Mouse (Mus musculus) natural killer cell, adult 2 months (primary cell): ENCODE measurements around the gene Lifr.

ENCODE experiments used
- DNase-seq, 2 experiments: peaks; one replicate each; pipeline ENCODE4 v3.0.0; 2022; ENCODE audit warnings: low spot score in 2 of 2

Gene Lifr

GRCm38 (mm10) chr15:7128627-7129126, 38.3 kb downstream of the Lifr start:
- no peak for DNase-seq

DNA sequence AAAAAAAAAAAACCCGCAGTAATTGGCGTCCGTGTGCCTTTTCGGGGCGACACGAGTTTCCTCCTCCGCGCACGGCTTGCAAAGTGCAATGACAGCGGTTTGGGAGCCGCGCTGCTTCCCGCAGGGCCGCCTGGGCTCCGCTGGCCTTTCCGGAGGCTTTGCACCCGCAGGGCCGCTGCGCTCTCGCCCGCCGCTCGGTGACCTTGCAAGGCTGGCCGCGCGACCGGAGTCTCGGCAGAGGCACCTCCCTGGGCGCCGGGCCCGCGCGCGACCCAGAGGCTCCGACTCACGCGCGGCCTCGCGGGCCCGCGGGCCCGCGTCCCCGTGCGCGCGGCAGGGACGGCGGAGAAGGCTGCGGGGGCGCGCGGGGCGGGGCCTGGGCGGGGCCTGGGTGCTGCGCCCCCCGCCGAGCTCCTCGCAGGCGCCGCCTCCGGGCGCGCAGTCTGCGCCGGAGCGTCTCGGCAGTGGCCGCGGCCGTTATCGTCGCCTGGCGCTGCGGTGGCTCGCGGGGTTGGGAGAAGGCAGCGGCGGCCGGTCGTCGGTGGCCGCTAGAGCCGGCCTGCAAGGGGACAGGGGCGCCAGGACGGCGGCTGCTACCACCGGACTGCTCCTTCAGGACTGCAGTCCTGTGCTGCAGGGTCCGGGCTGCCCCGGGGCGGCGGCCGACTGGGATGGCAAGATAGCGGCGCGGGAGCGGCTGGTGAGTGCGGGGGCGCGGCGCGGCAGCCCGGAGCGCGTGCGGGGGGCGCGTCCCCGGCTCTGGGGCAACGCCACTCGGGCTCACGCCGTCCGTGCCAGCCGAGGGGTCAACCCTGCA, 38.9 kb downstream of the Lifr start:
- DNase-seq = no peak

DNA sequence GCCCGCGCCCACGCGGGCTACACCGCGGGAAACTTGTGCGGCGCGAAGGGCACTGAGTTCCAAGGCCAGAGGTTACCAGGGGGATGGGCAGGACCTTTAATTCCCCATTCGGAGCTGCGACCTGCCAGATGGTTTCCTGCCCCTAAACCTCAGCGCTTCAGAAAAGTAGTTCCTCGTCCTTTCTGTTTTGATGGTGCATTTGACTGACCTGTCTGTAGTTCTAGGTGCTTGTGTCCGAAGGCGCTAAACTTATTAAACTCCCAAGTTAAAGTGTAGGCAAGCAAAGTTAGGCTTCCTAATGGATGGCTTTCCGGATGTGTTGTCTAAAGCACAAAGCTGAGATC, 39.5 kb downstream of the Lifr start:
- no peak for DNase-seq

GRCm38 (mm10) chr15:7130691-7131225, 40.3 kb downstream of the Lifr start:
- DNase-seq = no peak

- DNase-seq = peak in 1 of 2 experiments; percentile 32
Measured at GRCm38 (mm10) chr15:7132741-7133140, 42.3 kb downstream of the Lifr start.

DNA sequence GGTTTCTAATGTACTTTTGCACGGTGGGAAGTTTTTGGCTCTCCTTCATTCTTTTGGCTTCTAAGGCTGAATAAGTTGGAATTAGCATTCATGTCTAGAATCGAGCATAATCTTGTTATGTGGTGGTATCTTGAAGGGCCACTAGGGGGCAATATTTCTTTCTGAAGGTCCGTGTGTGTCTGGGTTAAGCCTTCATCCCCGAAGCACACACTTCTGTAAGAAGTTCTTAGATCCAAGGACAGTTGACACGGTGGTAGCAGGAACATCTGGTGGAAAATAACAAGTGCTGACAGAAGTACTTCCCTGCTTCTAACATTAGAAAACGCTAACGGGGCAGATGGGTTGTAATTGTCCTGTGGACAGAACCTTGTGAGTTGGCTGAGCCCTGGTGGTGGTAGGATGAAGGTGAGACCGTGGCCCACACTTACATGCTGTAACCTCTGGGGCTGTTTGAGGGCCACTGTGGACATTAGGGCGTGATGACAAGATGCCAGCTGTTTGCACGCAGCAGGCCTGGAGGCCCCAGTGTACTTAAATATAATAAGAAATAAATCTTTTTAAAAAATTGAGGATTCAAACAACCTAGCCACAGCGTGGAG, 44.1 kb downstream of the Lifr start:
- DNase-seq = no peak

DNA sequence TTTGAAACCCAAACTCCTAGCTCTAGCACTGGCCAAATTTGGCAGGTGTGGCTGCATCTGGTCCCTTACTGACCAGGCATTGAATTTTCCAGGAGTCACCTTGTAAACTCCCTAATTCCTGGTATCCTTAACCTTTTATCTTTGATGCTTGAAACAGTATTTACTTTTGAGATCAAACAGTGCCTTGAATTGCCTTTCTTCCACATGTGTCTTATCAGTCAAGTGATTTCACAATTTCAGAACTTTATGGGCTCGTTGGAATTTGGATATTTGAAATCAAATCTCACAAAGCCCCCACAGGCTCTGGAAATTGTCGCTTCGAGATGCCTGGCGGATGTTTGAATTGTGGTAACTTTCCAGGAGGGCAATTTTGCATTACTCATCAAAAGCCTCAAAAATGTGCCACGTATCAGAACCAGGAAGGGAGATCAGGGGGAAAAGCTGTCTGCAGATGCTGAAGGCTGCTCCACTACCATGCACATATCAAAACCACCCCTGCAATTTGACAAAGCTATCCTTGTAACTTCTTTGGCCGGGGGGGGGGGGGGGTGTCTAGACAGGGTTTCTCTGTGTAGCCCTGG, 45.7 kb downstream of the Lifr start:
- DNase-seq = no peak

GRCm38 (mm10) chr15:7136912-7137311, 46.5 kb downstream of the Lifr start:
- DNase-seq = no peak

GRCm38 (mm10) chr15:7137607-7138006, 47.2 kb downstream of the Lifr start:
- DNase-seq = no peak

DNA sequence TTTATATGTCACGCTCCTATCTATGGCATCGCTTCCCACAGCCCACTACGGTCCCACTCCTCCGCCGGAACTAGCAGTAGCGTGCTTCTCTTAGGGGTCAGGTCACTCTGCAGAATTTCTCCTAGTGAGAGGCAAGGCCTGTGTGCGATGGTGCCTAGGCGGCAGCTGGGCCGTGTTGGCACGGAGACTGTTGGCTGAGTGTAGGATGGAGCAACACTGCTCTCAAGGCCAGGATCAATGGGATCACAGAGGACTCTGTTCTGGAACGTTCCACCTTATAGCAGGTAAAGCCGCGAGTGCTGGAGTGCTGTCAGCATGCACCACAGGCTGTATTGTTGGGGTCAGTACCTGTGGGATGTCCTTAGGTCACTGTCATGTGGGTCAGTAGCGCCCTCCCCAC, 48.1 kb downstream of the Lifr start:
- no peak for DNase-seq

GRCm38 (mm10) chr15:7140322-7140721, 49.9 kb downstream of the Lifr start:
- DNase-seq = no peak

DNA sequence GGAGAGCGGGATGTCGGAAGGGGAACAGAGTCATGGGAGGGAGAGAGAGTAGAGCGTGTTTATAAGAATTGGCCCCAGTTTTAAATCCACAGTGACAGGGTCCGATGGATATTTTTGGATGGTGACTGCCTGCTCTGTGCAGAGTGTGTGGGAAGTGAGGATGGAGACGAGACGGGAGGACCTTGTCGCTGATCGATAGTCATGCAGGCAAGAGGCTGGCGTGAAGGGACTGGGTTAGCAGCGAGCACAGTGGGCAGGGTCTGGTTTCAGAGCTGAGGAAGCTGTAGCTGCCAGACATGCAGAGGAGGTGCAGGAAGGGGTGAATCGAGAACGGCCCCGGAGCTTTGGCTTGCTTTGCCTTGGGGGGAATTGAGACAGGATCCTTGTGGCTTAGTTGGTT, 50.8 kb downstream of the Lifr start:
- DNase-seq = no peak

GRCm38 (mm10) chr15:7143689-7144170, 53.3 kb downstream of the Lifr start:
- DNase-seq = no peak

DNA sequence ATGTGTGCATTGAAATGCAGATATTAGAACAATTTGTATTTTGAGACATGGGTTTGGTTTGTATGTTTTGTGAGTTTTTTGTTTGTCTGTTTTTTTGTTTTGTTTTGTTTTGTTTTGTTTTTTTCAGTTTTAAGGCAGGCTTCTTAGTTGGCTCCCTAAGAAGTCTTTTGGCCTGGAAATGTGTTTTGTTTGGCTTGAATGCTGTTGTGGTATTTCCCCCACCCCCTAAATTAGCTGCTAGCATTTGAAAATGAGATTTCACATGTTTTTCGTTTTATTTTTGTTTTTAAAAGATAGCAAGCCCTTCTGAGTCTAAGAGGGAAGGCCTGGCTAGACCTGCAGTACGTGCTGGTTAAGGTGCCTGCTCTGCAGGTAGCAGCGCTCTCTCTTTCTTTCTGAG, 54.1 kb downstream of the Lifr start:
- no peak for DNase-seq

GRCm38 (mm10) chr15:7144942-7145341, 54.5 kb downstream of the Lifr start:
- DNase-seq = no peak

DNA sequence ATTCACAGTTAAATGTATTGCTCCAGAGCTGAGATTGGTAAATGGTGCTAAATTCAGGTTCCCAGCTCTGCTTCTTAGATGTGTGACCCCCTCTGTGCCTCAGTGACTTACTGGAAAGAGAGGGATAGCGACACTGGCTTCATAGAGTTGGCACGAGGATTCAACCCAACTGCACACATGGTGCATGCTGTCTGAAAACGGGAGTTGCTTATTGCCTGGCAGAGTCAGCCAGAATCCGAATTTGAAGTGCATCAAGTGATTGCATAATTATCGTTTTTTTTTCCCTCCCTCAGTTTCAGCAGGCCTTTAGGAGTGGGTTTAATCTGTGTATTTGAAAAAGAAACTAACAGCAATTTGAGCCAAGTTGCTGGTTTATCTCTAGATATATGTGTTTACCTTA, 55.1 kb downstream of the Lifr start:
- no peak for DNase-seq

- DNase-seq = no peak
Measured at GRCm38 (mm10) chr15:7146529-7146928, 56.1 kb downstream of the Lifr start.

DNA sequence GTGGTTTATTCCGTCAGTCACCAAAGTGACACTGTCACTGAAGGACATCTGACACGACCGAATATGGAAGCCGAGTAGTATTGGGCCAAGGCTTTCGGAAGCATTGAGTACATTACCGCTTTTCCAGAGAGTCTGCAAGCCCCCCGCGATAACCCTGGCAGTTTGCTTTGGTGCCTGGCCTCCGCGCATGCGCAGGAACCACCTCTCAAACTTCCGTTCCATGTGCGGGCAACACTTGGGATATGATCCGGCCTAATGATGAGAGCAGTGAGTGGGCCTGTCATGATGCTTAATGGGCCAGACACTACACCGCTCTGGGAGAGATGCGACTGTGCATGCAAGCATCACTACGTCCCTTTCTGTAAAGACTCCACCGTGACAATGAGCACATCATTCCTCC, 59.4 kb downstream of the Lifr start:
- no peak for DNase-seq

GRCm38 (mm10) chr15:7150591-7150990, 60.2 kb downstream of the Lifr start:
- no peak for DNase-seq

DNA sequence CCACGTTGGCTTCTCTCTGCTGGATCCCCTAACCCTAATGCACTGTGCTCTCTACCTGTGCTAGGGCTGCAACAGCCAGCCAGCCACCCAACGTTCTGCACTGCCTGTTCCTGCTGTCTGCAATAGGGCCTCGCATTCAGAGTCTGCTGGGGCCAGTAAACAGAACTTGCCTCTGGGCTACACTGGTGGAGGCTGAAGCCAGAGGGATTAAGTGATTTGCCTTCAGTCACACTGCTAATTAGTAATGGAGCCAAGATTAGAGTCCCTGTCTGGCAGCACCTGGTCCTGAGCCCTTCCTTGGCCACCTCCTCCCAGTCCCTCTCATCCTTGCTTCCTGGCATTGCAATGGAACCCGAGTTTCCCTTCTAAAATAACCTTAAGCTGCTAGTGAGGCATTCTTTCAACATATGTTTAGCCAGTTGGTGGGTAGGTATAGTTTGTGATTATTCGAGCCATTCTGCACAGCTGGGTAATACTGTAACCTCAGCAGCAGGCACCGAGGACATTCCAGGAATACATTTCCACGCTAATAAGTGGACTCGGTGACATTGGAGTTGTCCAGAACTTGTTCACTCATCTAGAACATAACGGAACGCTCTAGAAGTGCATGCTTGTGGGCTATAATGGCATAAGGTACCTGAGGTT, 61.8 kb downstream of the Lifr start:
- no peak for DNase-seq

- no peak for DNase-seq
Measured at GRCm38 (mm10) chr15:7154010-7154736, 63.8 kb downstream of the Lifr start.

GRCm38 (mm10) chr15:7154737-7155090, 64.3 kb downstream of the Lifr start:
- no peak for DNase-seq
